Comparison of ENCODE assay signal across 17 mouse cellular contexts in genomic region chr16:84919087-84919486, GRCm38 (mm10).
DNase-seq lines count a peak whose midpoint lies in the region; ATAC-seq and TF ChIP-seq lines count a peak whose summit lies in the region.
"Had no signal": no experiment of that assay in that cellular context is flagged by ENCODE, and none has a peak within 500 bp of the region (broad histone marks: within the 10 kb centered on the region; RNA-seq: fewer than 3 reads in every experiment).

No protein-coding gene starts in this region.

- H3K27me3 ChIP-seq in hindbrain, embryonic 10.5 days (ENCODE audit: insufficient read depth, poor library complexity, severe bottlenecking) = no peaks in the 10 kb centered on the region
- no peaks in the 10 kb centered on the region for H3K27me3 ChIP-seq in hindbrain, embryonic 16.5 days (replicated peaks; ENCODE audit: control insufficient read depth, insufficient read depth, low read length)
- no peaks in the 10 kb centered on the region for H3K27me3 ChIP-seq in midbrain, postnatal 0 days (ENCODE audit: insufficient read depth, low read length)
- no peaks in the 10 kb centered on the region for H3K27me3 ChIP-seq in midbrain, embryonic 16.5 days (ENCODE audit: control insufficient read depth, insufficient read depth, low read depth, low read length)
- no peaks in the 10 kb centered on the region for H3K27me3 ChIP-seq in hindbrain, embryonic 15.5 days
- no peaks in the 10 kb centered on the region for H3K27me3 ChIP-seq in lung, postnatal 0 days (replicated peaks; ENCODE audit: insufficient read depth, low read length)
- H3K27me3 ChIP-seq: forebrain, embryonic 15.5 days; liver, embryonic 15.5 days had no signal

- H3K36me3 ChIP-seq in hindbrain, embryonic 10.5 days = no peaks in the 10 kb centered on the region
- no peaks in the 10 kb centered on the region for H3K36me3 ChIP-seq in hindbrain, embryonic 16.5 days (ENCODE audit: control insufficient read depth, insufficient read depth, low read length)
- H3K36me3 ChIP-seq in midbrain, postnatal 0 days (ENCODE audit: insufficient read depth, low read length) = no peaks in the 10 kb centered on the region
- H3K36me3 ChIP-seq in midbrain, embryonic 16.5 days (ENCODE audit: control insufficient read depth, insufficient read depth, low read length) = no peaks in the 10 kb centered on the region
- H3K36me3 ChIP-seq in hindbrain, embryonic 15.5 days = no peaks in the 10 kb centered on the region
- no peaks in the 10 kb centered on the region for H3K36me3 ChIP-seq in lung, postnatal 0 days (ENCODE audit: insufficient read depth, low read length)
- H3K36me3 ChIP-seq: forebrain, embryonic 15.5 days; heart, embryonic 10.5 days; liver, embryonic 15.5 days had no signal

- 78% methylated on average over 3 of the region's 3 CpGs for WGBS in hindbrain, embryonic 10.5 days
- WGBS in hindbrain, embryonic 16.5 days = 78% methylated on average over 3 of the region's 3 CpGs
- WGBS in midbrain, postnatal 0 days = 76% methylated on average over 3 of the region's 3 CpGs
- WGBS in midbrain, embryonic 16.5 days = 62% methylated on average over 3 of the region's 3 CpGs
- WGBS in hindbrain, embryonic 15.5 days = 72% methylated on average over 3 of the region's 3 CpGs
- 67% methylated on average over 3 of the region's 3 CpGs for WGBS in lung, postnatal 0 days

- no peak for TF ChIP-seq CTCF in midbrain, postnatal 0 days (IDR thresholded peaks at IDR 0.05)
- no peak for TF ChIP-seq CTCF in lung, postnatal 0 days (IDR thresholded peaks at IDR 0.05)

- DNase-seq in hindbrain, embryonic 10.5 days (ENCODE audit: low spot score) = no peak
- DNase-seq in midbrain, postnatal 0 days (ENCODE audit: low spot score) = peak; percentile 10
- DNase-seq in gastrocnemius, adult 18-20 months (ENCODE audit: low spot score) = no peak
- DNase-seq in lung, postnatal 0 days (ENCODE audit: low spot score) = no peak
- DNase-seq: cerebellum, adult 9-10 months; spleen, adult 18-20 months had no signal

- H3K4me2 ChIP-seq in hindbrain, embryonic 16.5 days (ENCODE audit: low read length) = no peak overlapping the region
- no peak overlapping the region for H3K4me2 ChIP-seq in midbrain, postnatal 0 days (ENCODE audit: low read depth, low read length, poor library complexity, severe bottlenecking)
- no peak overlapping the region for H3K4me2 ChIP-seq in midbrain, embryonic 16.5 days (ENCODE audit: low read length)
- no peak overlapping the region for H3K4me2 ChIP-seq in hindbrain, embryonic 15.5 days
- no peak overlapping the region for H3K4me2 ChIP-seq in lung, postnatal 0 days (replicated peaks; ENCODE audit: low read depth, low read length)
- H3K4me2 ChIP-seq: forebrain, embryonic 15.5 days; liver, embryonic 15.5 days had no signal

- no peak overlapping the region for H3K4me3 ChIP-seq in hindbrain, embryonic 10.5 days
- H3K4me3 ChIP-seq in hindbrain, embryonic 16.5 days (ENCODE audit: low read length) = no peak overlapping the region
- H3K4me3 ChIP-seq in midbrain, postnatal 0 days (ENCODE audit: low read depth, low read length) = no peak overlapping the region
- H3K4me3 ChIP-seq in midbrain, embryonic 16.5 days (ENCODE audit: low read depth, low read length) = no peak overlapping the region
- no peak overlapping the region for H3K4me3 ChIP-seq in hindbrain, embryonic 15.5 days
- H3K4me3 ChIP-seq in lung, postnatal 0 days (ENCODE audit: low read depth, low read length) = no peak overlapping the region
- H3K4me3 ChIP-seq: forebrain, embryonic 15.5 days; heart, embryonic 10.5 days; left cerebral cortex, adult 2 months; liver, embryonic 15.5 days; myocyte had no signal

- peak overlapping the region; percentile 23; the same call in 1 of the 2 replicates for H3K27ac ChIP-seq in hindbrain, embryonic 10.5 days
- no peak overlapping the region for H3K27ac ChIP-seq in hindbrain, embryonic 16.5 days (ENCODE audit: low read depth, low read length)
- no peak overlapping the region for H3K27ac ChIP-seq in midbrain, postnatal 0 days (ENCODE audit: low read depth, low read length)
- H3K27ac ChIP-seq in midbrain, embryonic 16.5 days (ENCODE audit: low read length) = no peak overlapping the region
- H3K27ac ChIP-seq in hindbrain, embryonic 15.5 days (replicated peaks) = peak overlapping the region; percentile 55
- no peak overlapping the region for H3K27ac ChIP-seq in lung, postnatal 0 days (ENCODE audit: low read length)
- H3K27ac ChIP-seq: forebrain, embryonic 15.5 days; heart, embryonic 10.5 days; left cerebral cortex, adult 2 months; liver, embryonic 15.5 days; macrophage; stomach, postnatal 0 days had no signal

- H3K9ac ChIP-seq in hindbrain, embryonic 16.5 days (ENCODE audit: low read depth, low read length) = no peak overlapping the region
- H3K9ac ChIP-seq in midbrain, postnatal 0 days (replicated peaks; ENCODE audit: low read length, poor library complexity, severe bottlenecking) = no peak overlapping the region
- no peak overlapping the region for H3K9ac ChIP-seq in midbrain, embryonic 16.5 days (ENCODE audit: low read depth, low read length)
- H3K9ac ChIP-seq in hindbrain, embryonic 15.5 days = no peak overlapping the region
- H3K9ac ChIP-seq in lung, postnatal 0 days (replicated peaks; ENCODE audit: low read depth) = no peak overlapping the region
- H3K9ac ChIP-seq: forebrain, embryonic 15.5 days; liver, embryonic 15.5 days had no signal

- peaks cover 12% of the 10 kb centered on the region; the same call in 1 of the 2 replicates for H3K4me1 ChIP-seq in hindbrain, embryonic 10.5 days (replicated peaks)
- H3K4me1 ChIP-seq in hindbrain, embryonic 16.5 days (ENCODE audit: control insufficient read depth, insufficient read depth, low read depth, low read length) = peaks cover 3% of the 10 kb centered on the region
- H3K4me1 ChIP-seq in midbrain, postnatal 0 days (ENCODE audit: insufficient read depth, low read length) = 0 out of 2 replicates have a peak, but pooled peaks cover 2% of the 10 kb centered on the region
- H3K4me1 ChIP-seq in midbrain, embryonic 16.5 days (ENCODE audit: control insufficient read depth, insufficient read depth, low read length) = peaks cover 6% of the 10 kb centered on the region
- H3K4me1 ChIP-seq in hindbrain, embryonic 15.5 days (replicated peaks) = peaks cover 7% of the 10 kb centered on the region; the same call in 1 of the 2 replicates
- no peaks in the 10 kb centered on the region for H3K4me1 ChIP-seq in lung, postnatal 0 days (ENCODE audit: insufficient read depth, low read depth, low read length)
- H3K4me1 ChIP-seq: liver, embryonic 15.5 days had no signal

- no peak for TF ChIP-seq EP300 in lung, postnatal 0 days (IDR thresholded peaks at IDR 0.05)

- no peaks in the 10 kb centered on the region for H3K9me3 ChIP-seq in hindbrain, embryonic 10.5 days
- H3K9me3 ChIP-seq in hindbrain, embryonic 16.5 days (ENCODE audit: control insufficient read depth, low read length) = no peaks in the 10 kb centered on the region
- no peaks in the 10 kb centered on the region for H3K9me3 ChIP-seq in midbrain, postnatal 0 days (ENCODE audit: low read length)
- H3K9me3 ChIP-seq in midbrain, embryonic 16.5 days (replicated peaks; ENCODE audit: control insufficient read depth, low read length, poor library complexity, severe bottlenecking) = no peaks in the 10 kb centered on the region
- no peaks in the 10 kb centered on the region for H3K9me3 ChIP-seq in hindbrain, embryonic 15.5 days
- H3K9me3 ChIP-seq in lung, postnatal 0 days (ENCODE audit: low read length) = no peaks in the 10 kb centered on the region
- H3K9me3 ChIP-seq: forebrain, embryonic 15.5 days; heart, embryonic 10.5 days; liver, embryonic 15.5 days had no signal

- ATAC-seq in hindbrain, embryonic 16.5 days = no peak
- no peak for ATAC-seq in midbrain, postnatal 0 days (ENCODE audit: low FRiP score)
- no peak for ATAC-seq in midbrain, embryonic 16.5 days
- ATAC-seq in hindbrain, embryonic 15.5 days (ENCODE audit: low FRiP score, low read depth) = no peak
- no peak for ATAC-seq in cerebellum, adult (ENCODE audit: insufficient number of reproducible peaks, low FRiP score, low TSS enrichment)
- no peak for ATAC-seq in lung, postnatal 0 days
- ATAC-seq: forebrain, embryonic 15.5 days had no signal

Comparison
In these comparisons a context has a peak if more than half of its experiments do, and no peak if none do; other contexts are left out.
1. H3K27ac ChIP-seq: peak in hindbrain, embryonic 10.5 days (single experiment) and hindbrain, embryonic 15.5 days (single experiment); none in hindbrain, embryonic 16.5 days (single experiment), midbrain, postnatal 0 days (single experiment), midbrain, embryonic 16.5 days (single experiment) and lung, postnatal 0 days (single experiment).